Comparison of ENCODE assay signal across 9 mouse cellular contexts in the genomic region with DNA sequence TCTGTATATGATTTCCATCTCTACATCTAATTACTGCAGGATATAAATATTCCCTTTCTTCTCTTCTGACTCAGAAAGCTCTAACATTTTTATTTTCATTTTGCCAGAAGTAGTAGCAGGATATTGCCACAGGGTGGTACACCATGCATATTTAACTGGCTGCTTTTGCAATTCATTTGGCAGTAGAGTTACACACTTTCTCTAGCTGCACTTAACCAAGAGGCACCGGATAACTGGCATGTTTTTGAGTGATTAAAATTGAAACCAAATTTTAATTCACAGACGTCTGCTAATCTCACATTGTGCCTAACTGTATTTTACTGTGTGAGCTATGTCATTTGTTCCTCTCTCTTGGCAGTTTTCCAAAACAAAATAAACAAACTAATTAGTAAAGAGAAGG.
DNase-seq lines count a peak whose midpoint lies in the region; ATAC-seq and TF ChIP-seq lines count a peak whose summit lies in the region.
"Had no signal": no experiment of that assay in that cellular context is flagged by ENCODE, and none has a peak within 500 bp of the region (broad histone marks: within the 10 kb centered on the region; RNA-seq: fewer than 3 reads in every experiment).

No protein-coding gene starts in this region.

- TF ChIP-seq POLR2A in heart, adult 2 months (IDR thresholded peaks at IDR 0.05; ENCODE audit: insufficient read depth, low read depth, low read length), result no peak

- no peaks in the 10 kb centered on the region for H3K4me1 ChIP-seq in heart, adult 2 months (ENCODE audit: control insufficient read depth, insufficient read depth, low read length)
- no peaks in the 10 kb centered on the region for H3K4me1 ChIP-seq in heart, embryonic 12.5 days (replicated peaks)
- no peaks in the 10 kb centered on the region for H3K4me1 ChIP-seq in forebrain, embryonic 12.5 days
- H3K4me1 ChIP-seq: heart, embryonic 15.5 days had no signal

- H3K79me2 ChIP-seq in heart, adult 2 months (replicated peaks; ENCODE audit: control insufficient read depth, insufficient read depth, low read length), result no peaks in the 10 kb centered on the region

- H3K27me3 ChIP-seq in heart, adult 2 months (ENCODE audit: control insufficient read depth, insufficient read depth, low read length), result no peaks in the 10 kb centered on the region
- no peaks in the 10 kb centered on the region for H3K27me3 ChIP-seq in heart, embryonic 12.5 days (replicated peaks)
- H3K27me3 ChIP-seq in forebrain, embryonic 12.5 days, result no peaks in the 10 kb centered on the region
- H3K27me3 ChIP-seq: heart, embryonic 15.5 days had no signal

- H3K4me2 ChIP-seq in heart, embryonic 12.5 days, result no peak overlapping the region
- no peak overlapping the region for H3K4me2 ChIP-seq in forebrain, embryonic 12.5 days
- H3K4me2 ChIP-seq: heart, embryonic 15.5 days had no signal

- WGBS in heart, adult 2 months, result 13% methylated on average over 2 of the region's 2 CpGs
- 32% methylated on average over 2 of the region's 2 CpGs for WGBS in heart, embryonic 12.5 days
- WGBS in forebrain, embryonic 12.5 days, result 21% methylated on average over 2 of the region's 2 CpGs

- TF ChIP-seq CTCF in heart, adult 2 months (IDR thresholded peaks at IDR 0.05), result peak; percentile 64

- no peaks in the 10 kb centered on the region for H3K9me3 ChIP-seq in heart, embryonic 12.5 days (replicated peaks)
- H3K9me3 ChIP-seq in forebrain, embryonic 12.5 days, result no peaks in the 10 kb centered on the region
- H3K9me3 ChIP-seq: heart, embryonic 15.5 days had no signal

- no peak overlapping the region for H3K9ac ChIP-seq in heart, adult 2 months (ENCODE audit: low read depth, low read length)
- H3K9ac ChIP-seq in heart, embryonic 12.5 days, result no peak overlapping the region
- no peak overlapping the region for H3K9ac ChIP-seq in forebrain, embryonic 12.5 days
- H3K9ac ChIP-seq: heart, embryonic 15.5 days had no signal

- DNase-seq in heart, adult 2 months, result no peak
- DNase-seq in right cerebral cortex, adult 18-20 months, result peak; percentile 67
- no peak for DNase-seq in right cerebral cortex, postnatal 14 days
- DNase-seq in left cerebral cortex, postnatal 25 days (ENCODE audit: low spot score in 2 of 2), result peak; percentile 54 to 89
- DNase-seq in thymus, postnatal 36 days, result no peak
- no peak for DNase-seq in gastrocnemius, adult 18-20 months (ENCODE audit: low spot score)

- no peak overlapping the region for H3K4me3 ChIP-seq in heart, adult 2 months
- H3K4me3 ChIP-seq in heart, embryonic 12.5 days, result no peak overlapping the region
- no peak overlapping the region for H3K4me3 ChIP-seq in forebrain, embryonic 12.5 days (replicated peaks)
- H3K4me3 ChIP-seq: heart, embryonic 15.5 days had no signal

- no peak for TF ChIP-seq EP300 in heart, adult 2 months (IDR thresholded peaks at IDR 0.05; ENCODE audit: insufficient read depth, low read depth, low read length)

- H3K36me3 ChIP-seq in heart, adult 2 months (ENCODE audit: control insufficient read depth, insufficient read depth, low read length), result no peaks in the 10 kb centered on the region
- H3K36me3 ChIP-seq in heart, embryonic 12.5 days, result no peaks in the 10 kb centered on the region
- no peaks in the 10 kb centered on the region for H3K36me3 ChIP-seq in forebrain, embryonic 12.5 days (replicated peaks)
- H3K36me3 ChIP-seq: heart, embryonic 15.5 days had no signal

- no peak overlapping the region for H3K27ac ChIP-seq in heart, adult 2 months
- H3K27ac ChIP-seq in heart, embryonic 12.5 days (ENCODE audit: poor library complexity, severe bottlenecking), result no peak overlapping the region
- no peak overlapping the region for H3K27ac ChIP-seq in forebrain, embryonic 12.5 days
- H3K27ac ChIP-seq: heart, embryonic 15.5 days had no signal

- no peak; the same call in 1 of the 2 replicates for ATAC-seq in heart, embryonic 12.5 days (ENCODE audit: insufficient number of reproducible peaks, low FRiP score)
- ATAC-seq in forebrain, embryonic 12.5 days (ENCODE audit: low FRiP score), result peak; percentile 76

- intact Hi-C loops in heart, adult 2 months (cut with DNase I), result no loop called here
- intact Hi-C loops in left cerebral cortex, postnatal 25 days (cut with DNase I), result loop anchor here (5.0 kb wide), 2 partner anchors 184 to 464 kb away; a partner anchor contains a TSS

Comparison
In these comparisons a context has a peak if more than half of its experiments do, and no peak if none do; other contexts are left out.
1. DNase-seq: peak in right cerebral cortex, adult 18-20 months (single experiment) and left cerebral cortex, postnatal 25 days (2 of 2); none in heart, adult 2 months (0 of 2), right cerebral cortex, postnatal 14 days (single experiment), thymus, postnatal 36 days (0 of 2) and gastrocnemius, adult 18-20 months (single experiment).